Mouse (Mus musculus): Measurements from ENCODE around the gene Dock2.

The Dock2 gene

GRCm38 (mm10) chr11:34769946-34770345 lies 13.7 kb downstream of the Dock2 start:
- DNase-seq (ENCODE audit: low spot score in 2 of 2) = peak in 1 of 2 experiments; percentile 53

GRCm38 (mm10) chr11:34769396-34769795 lies 14.3 kb downstream of the Dock2 start:
- no peak for DNase-seq (ENCODE audit: low spot score in 2 of 2)

GRCm38 (mm10) chr11:34763739-34764361 lies 19.8 kb downstream of the Dock2 start:
- DNase-seq (ENCODE audit: low spot score in 2 of 2) = no peak

GRCm38 (mm10) chr11:34762570-34763127 lies 21.0 kb downstream of the Dock2 start:
- DNase-seq (ENCODE audit: low spot score in 2 of 2) = no peak

- no peak for DNase-seq (ENCODE audit: low spot score in 2 of 2)
Measured at GRCm38 (mm10) chr11:34762125-34762524, 21.6 kb downstream of the Dock2 start.

- no peak for DNase-seq (ENCODE audit: low spot score in 2 of 2)
Measured at GRCm38 (mm10) chr11:34759582-34759981, 24.1 kb downstream of the Dock2 start.

GRCm38 (mm10) chr11:34741081-34741480 lies 42.6 kb downstream of the Dock2 start:
- no peak for DNase-seq (ENCODE audit: low spot score in 2 of 2)

GRCm38 (mm10) chr11:34739816-34740215 lies 43.9 kb downstream of the Dock2 start:
- DNase-seq (ENCODE audit: low spot score in 2 of 2) = no peak

- DNase-seq (ENCODE audit: low spot score in 2 of 2) = no peak
Measured at GRCm38 (mm10) chr11:34738945-34739344, 44.7 kb downstream of the Dock2 start.

- no peak for DNase-seq (ENCODE audit: low spot score in 2 of 2)
Measured at GRCm38 (mm10) chr11:34737193-34737592, 46.5 kb downstream of the Dock2 start.

- no peak for DNase-seq (ENCODE audit: low spot score in 2 of 2)
Measured at GRCm38 (mm10) chr11:34734033-34734432, 49.7 kb downstream of the Dock2 start.

GRCm38 (mm10) chr11:34727467-34727866 lies 56.2 kb downstream of the Dock2 start:
- no peak for DNase-seq (ENCODE audit: low spot score in 2 of 2)

- no peak for DNase-seq (ENCODE audit: low spot score in 2 of 2)
Measured at GRCm38 (mm10) chr11:34726699-34727347, 56.9 kb downstream of the Dock2 start.

- DNase-seq (ENCODE audit: low spot score in 2 of 2) = no peak
Measured at GRCm38 (mm10) chr11:34713360-34713759, 70.3 kb downstream of the Dock2 start.

- no peak for DNase-seq (ENCODE audit: low spot score in 2 of 2)
Measured at GRCm38 (mm10) chr11:34708278-34708677, 75.4 kb downstream of the Dock2 start.

- DNase-seq (ENCODE audit: low spot score in 2 of 2) = no peak
Measured at GRCm38 (mm10) chr11:34707360-34707759, 76.3 kb downstream of the Dock2 start.

- DNase-seq (ENCODE audit: low spot score in 2 of 2) = no peak
Measured at GRCm38 (mm10) chr11:34705108-34705446, 78.6 kb downstream of the Dock2 start.

- DNase-seq (ENCODE audit: low spot score in 2 of 2) = no peak
Measured at GRCm38 (mm10) chr11:34704384-34705107, 79.1 kb downstream of the Dock2 start.

- no peak for DNase-seq (ENCODE audit: low spot score in 2 of 2)
Measured at GRCm38 (mm10) chr11:34703851-34704250, 79.8 kb downstream of the Dock2 start.

- DNase-seq (ENCODE audit: low spot score in 2 of 2) = no peak
Measured at GRCm38 (mm10) chr11:34681790-34682189, 101.9 kb downstream of the Dock2 start.

GRCm38 (mm10) chr11:34544631-34545030 lies 239.1 kb downstream of the Dock2 start:
- no peak for DNase-seq (ENCODE audit: low spot score in 2 of 2)

GRCm38 (mm10) chr11:34532131-34532530 lies 251.6 kb downstream of the Dock2 start:
- no peak for DNase-seq (ENCODE audit: low spot score in 2 of 2)

- no peak for DNase-seq (ENCODE audit: low spot score in 2 of 2)
Measured at GRCm38 (mm10) chr11:34530971-34531370, 252.7 kb downstream of the Dock2 start.

Measured in spleen, postnatal 4 days (tissue).